Mouse (Mus musculus): Measurements from ENCODE around the gene Asb1. TPM values are rescaled to one million over a fixed set of nuclear protein-coding genes. Genes with fewer than 3 reads are reported as not detected.

Gene Asb1
- total RNA-seq, 1 experiment, result 12.2 TPM

DNA sequence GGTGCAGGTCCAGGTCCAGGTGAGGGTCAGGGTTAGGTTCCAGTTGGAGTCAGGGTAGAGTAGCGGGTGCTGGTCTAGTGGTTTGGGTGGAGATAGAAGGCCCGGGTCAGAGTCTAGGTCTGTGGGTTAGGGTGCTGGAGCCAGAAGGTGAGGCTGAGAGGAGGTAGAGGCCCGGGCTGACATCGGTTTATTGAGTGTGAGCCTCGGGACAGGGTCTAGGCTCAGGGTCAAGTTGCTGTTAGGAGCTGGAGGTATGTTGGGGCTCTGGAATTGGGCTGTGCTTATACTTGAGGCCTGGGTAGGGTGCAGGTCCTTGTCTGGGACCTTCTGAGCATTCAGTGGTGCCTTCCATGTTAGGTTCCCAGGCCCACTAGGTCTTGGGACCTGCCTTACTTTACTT is 45.0 kb upstream of the Asb1 start:
- Histone ChIP-seq H3K9me3 (ENCODE audit: control insufficient read depth, insufficient read depth, low read depth, low read length) (no peaks in the 10 kb centered on the region), H3K36me3 (ENCODE audit: control insufficient read depth, insufficient read depth, low read length, poor library complexity, severe bottlenecking) (peaks cover 6% of the 10 kb centered on the region; the same call in 1 of the 2 replicates), H3K4me1 (ENCODE audit: control insufficient read depth in 2 of 2, insufficient read depth in 2 of 2, low read length in 2 of 2, poor library complexity in 1 of 2) (peaks cover 0 to 6% of the 10 kb centered on the region in 2 experiments; a peak in 1 of 4 replicates), H3K4me3 (ENCODE audit: insufficient read depth in 1 of 2, low read depth in 1 of 2, low read length in 2 of 2, poor library complexity in 1 of 2, severe bottlenecking in 1 of 2) (peak overlapping the region; percentile 84 to 89), H3K27ac (ENCODE audit: insufficient read depth, low read depth, low read length, poor library complexity, severe bottlenecking) (no peak overlapping the region), H3K9ac (ENCODE audit: insufficient read depth, low read depth, low read length, poor library complexity, severe bottlenecking) (peak overlapping the region; percentile 89)
- in situ Hi-C loops (cut with MboI; ENCODE audit: low sequenced_read_pairs in 2 of 2, unreplicated experiment in 2 of 2), result no loop called here
- DNase-seq (ENCODE audit: low read depth, low spot score), result no peak
- TF ChIP-seq MAFK (IDR thresholded peaks at IDR 0.05; ENCODE audit: insufficient read depth, low read depth, low read length), result no peak
- TF ChIP-seq ZNF384 (IDR thresholded peaks at IDR 0.05; ENCODE audit: low read depth, low read length), result no peak
- TF ChIP-seq HCFC1 (IDR thresholded peaks at IDR 0.05; ENCODE audit: borderline replicate concordance, insufficient read depth, low read length), result no peak
- TF ChIP-seq ZC3H11A (IDR thresholded peaks at IDR 0.05; ENCODE audit: borderline replicate concordance, low read depth, low read length), result no peak
- no peak for TF ChIP-seq CHD2 (IDR thresholded peaks at IDR 0.05; ENCODE audit: low read depth, low read length)

DNA sequence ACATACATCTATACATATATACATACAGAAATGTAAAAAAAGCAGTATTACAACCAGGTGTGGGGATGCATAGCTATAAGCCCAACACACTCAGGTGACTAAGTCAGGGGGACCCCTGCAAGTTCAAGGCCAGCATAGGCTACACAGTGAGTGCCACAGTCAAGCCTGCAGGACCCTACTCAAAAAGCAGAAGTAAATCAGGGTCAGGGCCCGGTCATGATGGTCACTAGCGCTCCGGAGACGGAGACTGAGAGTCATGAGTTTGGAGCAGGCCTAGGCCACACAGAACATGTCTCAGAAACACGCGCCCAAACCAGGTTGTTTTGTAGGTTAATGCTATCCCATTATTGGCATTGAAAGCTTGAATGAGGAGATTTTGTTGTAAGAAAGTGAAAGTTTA is 41.8 kb upstream of the Asb1 start:
- Histone ChIP-seq H3K4me3 (ENCODE audit: insufficient read depth in 1 of 2, low read depth in 1 of 2, low read length in 2 of 2, poor library complexity in 1 of 2, severe bottlenecking in 1 of 2) (no peak overlapping the region), H3K4me1 (ENCODE audit: control insufficient read depth in 2 of 2, insufficient read depth in 2 of 2, low read length in 2 of 2, poor library complexity in 1 of 2) (peaks cover 0 to 6% of the 10 kb centered on the region in 2 experiments; a peak in 1 of 4 replicates), H3K27ac (ENCODE audit: insufficient read depth, low read depth, low read length, poor library complexity, severe bottlenecking) (no peak overlapping the region), H3K9ac (ENCODE audit: insufficient read depth, low read depth, low read length, poor library complexity, severe bottlenecking) (no peak overlapping the region), H3K9me3 (ENCODE audit: control insufficient read depth, insufficient read depth, low read depth, low read length) (no peaks in the 10 kb centered on the region), H3K36me3 (ENCODE audit: control insufficient read depth, insufficient read depth, low read length, poor library complexity, severe bottlenecking) (peaks cover 12% of the 10 kb centered on the region; the same call in 1 of the 2 replicates)
- no peak for DNase-seq (ENCODE audit: low read depth, low spot score)
- TF ChIP-seq CHD2 (IDR thresholded peaks at IDR 0.05; ENCODE audit: low read depth, low read length), result no peak
- TF ChIP-seq MAFK (IDR thresholded peaks at IDR 0.05; ENCODE audit: insufficient read depth, low read depth, low read length), result no peak
- no peak for TF ChIP-seq ZC3H11A (IDR thresholded peaks at IDR 0.05; ENCODE audit: borderline replicate concordance, low read depth, low read length)
- no peak for TF ChIP-seq ZNF384 (IDR thresholded peaks at IDR 0.05; ENCODE audit: low read depth, low read length)
- TF ChIP-seq HCFC1 (IDR thresholded peaks at IDR 0.05; ENCODE audit: borderline replicate concordance, insufficient read depth, low read length), result no peak
- in situ Hi-C loops (cut with MboI; ENCODE audit: low sequenced_read_pairs in 2 of 2, unreplicated experiment in 2 of 2), result no loop called here

DNA sequence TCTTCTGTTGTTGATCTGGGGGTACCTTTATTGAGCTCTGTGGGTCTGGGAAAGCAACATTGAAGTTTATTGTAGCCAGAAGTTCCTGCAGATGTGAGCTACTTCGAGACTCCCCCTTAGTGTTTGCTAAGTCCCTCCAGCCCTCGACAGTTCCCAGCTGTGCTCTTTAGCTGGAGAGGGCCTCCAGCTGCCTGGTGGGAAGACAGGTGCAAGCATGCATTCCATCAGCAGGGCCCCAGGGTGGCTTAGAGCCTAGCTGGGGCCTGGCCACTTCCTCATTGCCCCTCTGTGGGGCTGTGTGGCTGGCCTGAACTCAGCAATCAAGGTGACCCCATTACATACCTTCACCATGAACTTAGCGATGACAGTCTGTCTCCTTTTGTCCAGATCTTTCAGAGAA is 35.7 kb upstream of the Asb1 start:
- Histone ChIP-seq H3K9me3 (ENCODE audit: control insufficient read depth, insufficient read depth, low read depth, low read length) (no peaks in the 10 kb centered on the region), H3K4me3 (ENCODE audit: insufficient read depth in 1 of 2, low read depth in 1 of 2, low read length in 2 of 2, poor library complexity in 1 of 2, severe bottlenecking in 1 of 2) (no peak overlapping the region), H3K4me1 (ENCODE audit: control insufficient read depth in 2 of 2, insufficient read depth in 2 of 2, low read length in 2 of 2, poor library complexity in 1 of 2) (peaks cover 0 to 2% of the 10 kb centered on the region in 2 experiments; a peak in 1 of 4 replicates), H3K27ac (ENCODE audit: insufficient read depth, low read depth, low read length, poor library complexity, severe bottlenecking) (no peak overlapping the region), H3K36me3 (ENCODE audit: control insufficient read depth, insufficient read depth, low read length, poor library complexity, severe bottlenecking) (peaks cover 16% of the 10 kb centered on the region; the same call in 1 of the 2 replicates), H3K9ac (ENCODE audit: insufficient read depth, low read depth, low read length, poor library complexity, severe bottlenecking) (no peak overlapping the region)
- TF ChIP-seq ZC3H11A (IDR thresholded peaks at IDR 0.05; ENCODE audit: borderline replicate concordance, low read depth, low read length) (no peak), MAFK (IDR thresholded peaks at IDR 0.05; ENCODE audit: insufficient read depth, low read depth, low read length) (no peak), ZNF384 (IDR thresholded peaks at IDR 0.05; ENCODE audit: low read depth, low read length) (no peak), HCFC1 (IDR thresholded peaks at IDR 0.05; ENCODE audit: borderline replicate concordance, insufficient read depth, low read length) (no peak), CHD2 (IDR thresholded peaks at IDR 0.05; ENCODE audit: low read depth, low read length) (no peak)
- DNase-seq (ENCODE audit: low read depth, low spot score), result no peak
- in situ Hi-C loops (cut with MboI; ENCODE audit: low sequenced_read_pairs in 2 of 2, unreplicated experiment in 2 of 2), result no loop called here

DNA sequence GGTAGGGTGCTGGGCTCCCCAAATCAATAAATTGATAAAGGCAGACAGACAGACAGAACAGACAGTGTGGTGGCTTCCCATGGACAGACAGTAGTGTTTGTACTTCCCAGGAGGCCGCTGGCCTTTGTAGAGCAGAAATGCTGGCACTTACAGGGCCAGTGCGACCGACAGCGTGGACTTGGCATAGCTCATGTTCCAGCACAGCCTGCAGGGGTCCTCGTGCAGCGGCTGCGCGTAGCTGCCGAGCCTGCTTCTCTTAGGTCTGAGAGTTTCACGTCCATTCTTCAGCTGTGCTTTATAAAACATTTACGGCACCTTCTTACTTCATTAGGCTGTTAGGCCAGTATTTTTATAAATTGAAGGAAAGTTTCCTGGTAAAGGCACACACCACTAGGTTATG is 25.4 kb upstream of the Asb1 start:
- TF ChIP-seq HCFC1 (IDR thresholded peaks at IDR 0.05; ENCODE audit: borderline replicate concordance, insufficient read depth, low read length) (no peak), ZC3H11A (IDR thresholded peaks at IDR 0.05; ENCODE audit: borderline replicate concordance, low read depth, low read length) (no peak), CHD2 (IDR thresholded peaks at IDR 0.05; ENCODE audit: low read depth, low read length) (no peak), MAFK (IDR thresholded peaks at IDR 0.05; ENCODE audit: insufficient read depth, low read depth, low read length) (no peak), ZNF384 (IDR thresholded peaks at IDR 0.05; ENCODE audit: low read depth, low read length) (no peak)
- Histone ChIP-seq H3K36me3 (ENCODE audit: control insufficient read depth, insufficient read depth, low read length, poor library complexity, severe bottlenecking) (peaks cover 2% of the 10 kb centered on the region; the same call in 1 of the 2 replicates), H3K4me3 (ENCODE audit: insufficient read depth in 1 of 2, low read depth in 1 of 2, low read length in 2 of 2, poor library complexity in 1 of 2, severe bottlenecking in 1 of 2) (no peak overlapping the region), H3K9ac (ENCODE audit: insufficient read depth, low read depth, low read length, poor library complexity, severe bottlenecking) (no peak overlapping the region), H3K27ac (ENCODE audit: insufficient read depth, low read depth, low read length, poor library complexity, severe bottlenecking) (no peak overlapping the region), H3K9me3 (ENCODE audit: control insufficient read depth, insufficient read depth, low read depth, low read length) (no peaks in the 10 kb centered on the region), H3K4me1 (ENCODE audit: control insufficient read depth in 2 of 2, insufficient read depth in 2 of 2, low read length in 2 of 2, poor library complexity in 1 of 2) (no peaks in the 10 kb centered on the region)
- DNase-seq (ENCODE audit: low read depth, low spot score), result no peak
- in situ Hi-C loops (cut with MboI; ENCODE audit: low sequenced_read_pairs in 2 of 2, unreplicated experiment in 2 of 2), result no loop called here

Measured in ES-E14 (cell line).